Mouse (Mus musculus): ENCODE data around the gene Tbl1x. TPM values are rescaled to one million over a fixed set of nuclear protein-coding genes. Genes with fewer than 3 reads are reported as not detected.

Gene Tbl1x
- polyA plus RNA-seq, 2 experiments from 2014 or later, result 28.4 to 29.3 TPM

GRCm38 (mm10) chrX:77545362-77546078 is 34.7 kb downstream of the Tbl1x start:
- ATAC-seq, result peak; percentile 56

- ATAC-seq, result peak; percentile 43
Measured at GRCm38 (mm10) chrX:77546448-77546847, 35.6 kb downstream of the Tbl1x start.

- ATAC-seq, result no peak
Measured at GRCm38 (mm10) chrX:77548951-77549350, 38.1 kb downstream of the Tbl1x start.

GRCm38 (mm10) chrX:77550388-77550787 is 39.6 kb downstream of the Tbl1x start:
- no peak for ATAC-seq

- ATAC-seq, result no peak
Measured at GRCm38 (mm10) chrX:77551306-77551705, 40.5 kb downstream of the Tbl1x start.

- no peak for ATAC-seq
Measured at GRCm38 (mm10) chrX:77552088-77552487, 41.3 kb downstream of the Tbl1x start.

- no peak for ATAC-seq
Measured at GRCm38 (mm10) chrX:77555985-77556384, 45.2 kb downstream of the Tbl1x start.

- ATAC-seq, result no peak
Measured at GRCm38 (mm10) chrX:77559199-77559881, 48.5 kb downstream of the Tbl1x start.

GRCm38 (mm10) chrX:77563616-77564015 is 52.8 kb downstream of the Tbl1x start:
- ATAC-seq, result no peak

- ATAC-seq, result no peak
Measured at GRCm38 (mm10) chrX:77566739-77567138, 55.9 kb downstream of the Tbl1x start.

- ATAC-seq, result no peak
Measured at GRCm38 (mm10) chrX:77568013-77568412, 57.2 kb downstream of the Tbl1x start.

- ATAC-seq, result no peak
Measured at GRCm38 (mm10) chrX:77573743-77574142, 62.9 kb downstream of the Tbl1x start.

GRCm38 (mm10) chrX:77577108-77577507 is 66.3 kb downstream of the Tbl1x start:
- ATAC-seq, result no peak

- no peak for ATAC-seq
Measured at GRCm38 (mm10) chrX:77578172-77578571, 67.4 kb downstream of the Tbl1x start.

- ATAC-seq, result peak; percentile 82
Measured at GRCm38 (mm10) chrX:77579964-77580363, 69.2 kb downstream of the Tbl1x start.

GRCm38 (mm10) chrX:77585974-77586373 is 75.2 kb downstream of the Tbl1x start:
- peak; percentile 79 for ATAC-seq

GRCm38 (mm10) chrX:77594670-77595224 is 83.9 kb downstream of the Tbl1x start:
- no peak for ATAC-seq

- ATAC-seq, result no peak
Measured at GRCm38 (mm10) chrX:77597674-77598073, 86.9 kb downstream of the Tbl1x start.

GRCm38 (mm10) chrX:77598736-77599135 is 87.9 kb downstream of the Tbl1x start:
- no peak for ATAC-seq

GRCm38 (mm10) chrX:77603496-77604258 is 92.9 kb downstream of the Tbl1x start:
- ATAC-seq, result no peak

GRCm38 (mm10) chrX:77607488-77607887 is 96.7 kb downstream of the Tbl1x start:
- no peak for ATAC-seq

- no peak for ATAC-seq
Measured at GRCm38 (mm10) chrX:77608947-77609703, 98.3 kb downstream of the Tbl1x start.

All from CD4-positive, CD25-positive, alpha-beta regulatory T cell, adult 4 months (primary cell).